Mouse (Mus musculus): Measurements from ENCODE around the gene Adam12.

Gene Adam12

DNA sequence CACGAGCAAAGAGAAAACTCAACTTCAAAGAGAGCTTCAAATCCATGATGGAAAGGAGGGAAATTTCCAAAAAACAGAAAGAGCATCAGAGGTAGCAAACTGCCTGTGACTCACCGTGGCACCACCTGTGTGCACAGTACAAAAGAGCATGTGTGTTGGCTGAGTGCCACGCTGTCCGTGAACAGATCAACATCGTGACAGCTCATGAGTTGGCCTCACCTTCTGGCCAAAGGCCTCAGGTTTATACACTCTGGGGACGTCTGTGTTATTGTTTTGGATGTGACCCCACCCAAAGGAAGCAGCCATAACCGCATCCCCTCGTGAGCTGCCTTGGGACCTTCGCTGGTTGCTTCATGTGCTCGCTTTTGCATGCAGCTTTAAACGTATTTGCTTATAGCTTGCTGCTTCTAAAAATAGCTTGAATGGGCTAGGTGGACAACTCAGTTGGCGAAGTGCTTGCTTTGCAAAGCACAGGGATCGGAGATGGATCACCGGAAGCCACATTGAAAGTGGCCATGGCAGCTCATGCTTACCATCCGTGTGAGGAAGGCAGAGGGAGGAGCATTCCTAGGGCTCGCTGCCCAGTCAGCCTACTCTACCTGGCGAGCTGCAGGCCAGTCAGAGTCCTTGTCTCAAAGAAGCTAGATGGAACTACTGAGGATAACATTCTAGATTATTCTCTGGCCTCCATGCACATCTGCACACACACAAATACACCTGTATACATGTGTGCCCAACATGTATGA, 151.8 kb downstream of the Adam12 start:
- Histone ChIP-seq H3K27me3 (ENCODE audit: insufficient read depth, low read length) (no peaks in the 10 kb centered on the region), H3K4me1 (replicated peaks; ENCODE audit: low read depth, low read length) (no peaks in the 10 kb centered on the region), H3K36me3 (ENCODE audit: insufficient read depth, low read length) (no peaks in the 10 kb centered on the region), H3K4me3 (replicated peaks; ENCODE audit: low read length) (no peak overlapping the region), H3K9me3 (ENCODE audit: low read length) (no peaks in the 10 kb centered on the region)
- no peak for TF ChIP-seq NANOG (IDR thresholded peaks at IDR 0.05; ENCODE audit: borderline replicate concordance, low read length)
- TF ChIP-seq CTCF (conservative IDR thresholded peaks at IDR 0.05; ENCODE audit: low read length), result no peak
- no peak for TF ChIP-seq POU5F1 (IDR thresholded peaks at IDR 0.05; ENCODE audit: borderline replicate concordance, low read length)

- TF ChIP-seq NANOG (IDR thresholded peaks at IDR 0.05; ENCODE audit: borderline replicate concordance, low read length) (no peak), POU5F1 (IDR thresholded peaks at IDR 0.05; ENCODE audit: borderline replicate concordance, low read length) (no peak), CTCF (conservative IDR thresholded peaks at IDR 0.05; ENCODE audit: low read length) (no peak)
- Histone ChIP-seq H3K9me3 (ENCODE audit: low read length) (no peaks in the 10 kb centered on the region), H3K4me3 (replicated peaks; ENCODE audit: low read length) (no peak overlapping the region), H3K36me3 (ENCODE audit: insufficient read depth, low read length) (no peaks in the 10 kb centered on the region), H3K4me1 (replicated peaks; ENCODE audit: low read depth, low read length) (no peaks in the 10 kb centered on the region), H3K27me3 (ENCODE audit: insufficient read depth, low read length) (no peaks in the 10 kb centered on the region)
Measured at GRCm38 (mm10) chr7:134077684-134078083, 154.3 kb downstream of the Adam12 start.

- TF ChIP-seq POU5F1 (IDR thresholded peaks at IDR 0.05; ENCODE audit: borderline replicate concordance, low read length), result no peak
- no peak for TF ChIP-seq CTCF (conservative IDR thresholded peaks at IDR 0.05; ENCODE audit: low read length)
- TF ChIP-seq NANOG (IDR thresholded peaks at IDR 0.05; ENCODE audit: borderline replicate concordance, low read length), result no peak
- H3K4me3 ChIP-seq (replicated peaks; ENCODE audit: low read length), result no peak overlapping the region
- H3K36me3 ChIP-seq (ENCODE audit: insufficient read depth, low read length), result no peaks in the 10 kb centered on the region
- no peaks in the 10 kb centered on the region for H3K27me3 ChIP-seq (ENCODE audit: insufficient read depth, low read length)
- no peaks in the 10 kb centered on the region for H3K9me3 ChIP-seq (ENCODE audit: low read length)
- no peaks in the 10 kb centered on the region for H3K4me1 ChIP-seq (replicated peaks; ENCODE audit: low read depth, low read length)
Measured at GRCm38 (mm10) chr7:134073011-134073410, 158.9 kb downstream of the Adam12 start.

DNA sequence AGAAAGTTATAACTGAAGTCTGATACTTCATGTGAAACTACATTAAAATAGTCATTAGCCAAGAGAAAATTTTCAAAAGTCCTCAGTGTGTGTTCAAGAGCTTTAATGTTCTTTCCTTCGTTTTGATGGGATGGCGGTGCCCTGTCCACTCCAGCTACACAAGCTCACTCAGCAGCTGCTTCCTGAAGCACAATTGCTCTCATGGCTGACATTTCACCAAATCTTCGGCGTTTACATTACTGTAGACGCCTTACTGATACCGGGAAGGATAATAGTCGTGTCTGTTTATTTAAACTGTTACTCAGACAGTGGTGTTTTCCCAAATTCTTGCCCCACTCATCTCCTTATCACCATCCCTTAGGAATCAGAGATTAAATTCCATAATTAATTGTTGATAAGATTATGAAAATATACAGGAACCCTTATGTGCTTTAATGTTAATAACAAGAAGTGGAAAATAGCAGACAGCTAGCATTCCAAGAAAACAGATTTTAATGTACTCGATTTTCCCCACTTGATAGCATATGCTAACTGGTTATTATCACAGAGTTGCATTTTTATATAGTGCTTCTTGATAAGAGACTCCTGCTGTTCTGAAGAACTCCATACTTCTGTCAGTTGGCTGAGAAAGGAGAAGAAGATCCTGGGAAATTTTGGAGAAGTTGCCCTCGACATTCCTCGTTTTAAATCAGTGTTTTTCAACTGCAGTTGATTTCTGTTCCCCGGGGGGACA, 160.6 kb downstream of the Adam12 start:
- Histone ChIP-seq H3K36me3 (ENCODE audit: insufficient read depth, low read length) (no peaks in the 10 kb centered on the region), H3K9me3 (ENCODE audit: low read length) (no peaks in the 10 kb centered on the region), H3K4me3 (replicated peaks; ENCODE audit: low read length) (no peak overlapping the region), H3K4me1 (replicated peaks; ENCODE audit: low read depth, low read length) (no peaks in the 10 kb centered on the region), H3K27me3 (ENCODE audit: insufficient read depth, low read length) (no peaks in the 10 kb centered on the region)
- TF ChIP-seq NANOG (IDR thresholded peaks at IDR 0.05; ENCODE audit: borderline replicate concordance, low read length), result no peak
- no peak for TF ChIP-seq CTCF (conservative IDR thresholded peaks at IDR 0.05; ENCODE audit: low read length)
- no peak for TF ChIP-seq POU5F1 (IDR thresholded peaks at IDR 0.05; ENCODE audit: borderline replicate concordance, low read length)

- TF ChIP-seq CTCF (conservative IDR thresholded peaks at IDR 0.05; ENCODE audit: low read length) (no peak), NANOG (IDR thresholded peaks at IDR 0.05; ENCODE audit: borderline replicate concordance, low read length) (no peak), POU5F1 (IDR thresholded peaks at IDR 0.05; ENCODE audit: borderline replicate concordance, low read length) (no peak)
- Histone ChIP-seq H3K4me3 (replicated peaks; ENCODE audit: low read length) (no peak overlapping the region), H3K4me1 (replicated peaks; ENCODE audit: low read depth, low read length) (no peaks in the 10 kb centered on the region), H3K9me3 (ENCODE audit: low read length) (no peaks in the 10 kb centered on the region), H3K36me3 (ENCODE audit: insufficient read depth, low read length) (no peaks in the 10 kb centered on the region), H3K27me3 (ENCODE audit: insufficient read depth, low read length) (no peaks in the 10 kb centered on the region)
Measured at GRCm38 (mm10) chr7:134062629-134063028, 169.3 kb downstream of the Adam12 start.

DNA sequence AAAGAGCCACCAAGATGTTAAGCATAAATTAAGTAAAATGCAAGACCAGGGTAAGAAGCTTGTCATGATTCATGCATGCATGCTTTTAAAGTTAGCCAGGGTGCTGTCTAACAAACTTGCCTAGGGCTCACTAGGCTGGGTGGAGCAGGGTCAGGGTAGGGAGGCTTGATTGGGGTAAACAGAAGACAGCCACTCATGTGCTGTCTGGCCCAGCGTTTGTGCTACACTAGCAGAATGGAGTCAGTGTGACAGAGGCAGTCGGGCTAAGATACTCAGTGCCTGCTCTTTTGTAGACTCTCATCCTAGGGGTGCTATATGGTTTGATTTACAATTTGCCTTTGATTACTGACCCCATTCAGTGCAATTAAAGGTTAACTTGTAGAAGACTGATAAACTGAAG, 179.5 kb downstream of the Adam12 start:
- Histone ChIP-seq H3K9me3 (ENCODE audit: low read length) (no peaks in the 10 kb centered on the region), H3K27me3 (ENCODE audit: insufficient read depth, low read length) (no peaks in the 10 kb centered on the region), H3K4me1 (replicated peaks; ENCODE audit: low read depth, low read length) (no peaks in the 10 kb centered on the region), H3K4me3 (replicated peaks; ENCODE audit: low read length) (no peak overlapping the region), H3K36me3 (ENCODE audit: insufficient read depth, low read length) (no peaks in the 10 kb centered on the region)
- TF ChIP-seq POU5F1 (IDR thresholded peaks at IDR 0.05; ENCODE audit: borderline replicate concordance, low read length), result no peak
- TF ChIP-seq CTCF (conservative IDR thresholded peaks at IDR 0.05; ENCODE audit: low read length), result no peak
- TF ChIP-seq NANOG (IDR thresholded peaks at IDR 0.05; ENCODE audit: borderline replicate concordance, low read length), result no peak

DNA sequence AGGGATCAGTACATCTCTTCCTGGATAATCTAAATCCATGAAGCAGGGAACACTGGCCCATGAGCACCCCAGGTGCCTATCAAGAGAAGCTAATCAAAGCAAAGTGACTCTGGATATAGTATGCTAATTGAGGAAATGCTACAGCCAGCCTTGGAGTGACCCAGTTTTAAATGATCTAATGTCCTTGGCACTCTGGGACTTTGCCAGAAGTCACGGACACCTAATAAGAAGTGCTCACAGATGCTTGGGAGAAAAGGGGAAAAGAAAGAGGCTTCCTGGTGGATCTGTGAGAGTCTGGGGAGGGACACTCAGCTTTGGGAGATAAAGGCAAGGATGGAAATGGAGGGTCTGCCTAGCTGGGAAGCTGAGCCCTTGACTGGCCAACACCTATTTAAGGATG, 181.6 kb downstream of the Adam12 start:
- TF ChIP-seq CTCF (conservative IDR thresholded peaks at IDR 0.05; ENCODE audit: low read length), result no peak
- TF ChIP-seq POU5F1 (IDR thresholded peaks at IDR 0.05; ENCODE audit: borderline replicate concordance, low read length), result no peak
- no peak for TF ChIP-seq NANOG (IDR thresholded peaks at IDR 0.05; ENCODE audit: borderline replicate concordance, low read length)
- Histone ChIP-seq H3K36me3 (ENCODE audit: insufficient read depth, low read length) (no peaks in the 10 kb centered on the region), H3K27me3 (ENCODE audit: insufficient read depth, low read length) (no peaks in the 10 kb centered on the region), H3K4me1 (replicated peaks; ENCODE audit: low read depth, low read length) (no peaks in the 10 kb centered on the region), H3K4me3 (replicated peaks; ENCODE audit: low read length) (no peak overlapping the region), H3K9me3 (ENCODE audit: low read length) (no peaks in the 10 kb centered on the region)

DNA sequence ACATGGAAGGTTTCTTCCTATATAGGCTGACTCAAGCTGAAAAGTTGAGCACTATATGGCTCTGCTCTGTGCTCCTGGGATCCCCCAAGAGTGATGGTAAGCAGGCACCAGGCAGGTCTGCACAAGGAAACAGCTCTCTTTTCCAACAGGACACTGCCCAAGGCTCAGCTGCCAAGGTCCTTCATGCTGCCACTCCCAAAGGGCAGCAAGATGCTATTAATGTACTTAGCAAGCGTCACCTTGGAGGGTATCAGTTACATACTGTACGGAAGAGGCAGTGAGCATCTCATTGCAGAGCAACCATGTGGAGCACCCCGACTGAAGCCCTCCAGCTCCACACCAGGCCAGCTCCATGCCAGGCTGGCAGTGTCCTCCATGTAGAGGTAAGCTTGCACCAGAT, 185.6 kb downstream of the Adam12 start:
- H3K9me3 ChIP-seq (ENCODE audit: low read length), result peaks cover 9% of the 10 kb centered on the region
- no peaks in the 10 kb centered on the region for H3K4me1 ChIP-seq (replicated peaks; ENCODE audit: low read depth, low read length)
- no peak for TF ChIP-seq NANOG (IDR thresholded peaks at IDR 0.05; ENCODE audit: borderline replicate concordance, low read length)
- no peak for TF ChIP-seq POU5F1 (IDR thresholded peaks at IDR 0.05; ENCODE audit: borderline replicate concordance, low read length)
- TF ChIP-seq CTCF (conservative IDR thresholded peaks at IDR 0.05; ENCODE audit: low read length), result no peak
- H3K4me3 ChIP-seq (replicated peaks; ENCODE audit: low read length), result no peak overlapping the region
- H3K36me3 ChIP-seq (ENCODE audit: insufficient read depth, low read length), result no peaks in the 10 kb centered on the region
- no peaks in the 10 kb centered on the region for H3K27me3 ChIP-seq (ENCODE audit: insufficient read depth, low read length)

All from E14TG2a.4 (cell line).